ENCODE assay signal across 15 mouse cellular contexts in the genomic region with DNA sequence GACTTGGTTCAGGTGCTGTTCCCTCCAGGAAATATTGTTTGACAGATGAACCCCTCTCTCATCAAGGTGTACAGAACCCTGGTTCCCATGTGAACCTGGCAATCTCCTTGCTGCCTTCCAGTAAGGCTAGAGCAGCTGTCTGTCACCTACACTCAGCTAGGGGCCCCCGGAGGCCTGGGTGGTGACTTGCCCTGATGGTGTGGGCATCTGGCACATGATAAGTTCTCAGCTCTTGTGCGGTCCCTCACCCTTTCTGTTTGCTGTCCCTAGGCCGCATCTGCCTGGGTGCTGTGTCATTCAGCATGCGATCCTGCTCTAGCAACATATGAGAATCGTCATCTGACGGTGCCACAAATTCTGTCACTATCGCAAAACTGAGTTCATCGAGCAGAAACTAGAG.
DNase-seq lines count a peak whose midpoint lies in the region; ATAC-seq and TF ChIP-seq lines count a peak whose summit lies in the region.
"Had no signal": no experiment of that assay in that cellular context is flagged by ENCODE, and none has a peak within 500 bp of the region (broad histone marks: within the 10 kb centered on the region; RNA-seq: fewer than 3 reads in every experiment).

No protein-coding gene starts in this region.

- no peak overlapping the region for H3K9ac ChIP-seq in lung, embryonic 14.5 days
- no peak overlapping the region for H3K9ac ChIP-seq in intestine, embryonic 16.5 days (ENCODE audit: low read depth, low read length)
- H3K9ac ChIP-seq: neural tube, embryonic 12.5 days had no signal

- ATAC-seq in lung, embryonic 14.5 days (ENCODE audit: insufficient read depth): no peak
- ATAC-seq in intestine, embryonic 16.5 days: peak; percentile 84
- peak; percentile 69 for ATAC-seq in megakaryocyte progenitor cell, adult 5-6 weeks (replicated peaks; ENCODE audit: poor library complexity)
- ATAC-seq: forebrain, embryonic 14.5 days; inflammation-experienced regulatory T-cells, adult 6 months had no signal

- H3K27me3 ChIP-seq in lung, embryonic 14.5 days (ENCODE audit: insufficient read depth, low read length): no peaks in the 10 kb centered on the region
- H3K27me3 ChIP-seq in intestine, embryonic 16.5 days (replicated peaks; ENCODE audit: control insufficient read depth, insufficient read depth, low read length): no peaks in the 10 kb centered on the region
- no peaks in the 10 kb centered on the region for H3K27me3 ChIP-seq in hindbrain, embryonic 10.5 days (ENCODE audit: insufficient read depth, poor library complexity, severe bottlenecking)
- H3K27me3 ChIP-seq: neural tube, embryonic 12.5 days had no signal

- DNase-seq in lung, embryonic 14.5 days: peak; percentile 17
- no peak for DNase-seq in lung, postnatal 25 days (ENCODE audit: low spot score)
- peak; percentile 77 for DNase-seq in c-Kit-negative CD71-positive TER-119-positive erythroid progenitor cells, embryonic 14.5 days (ENCODE audit: low read depth, low spot score)
- no peak for DNase-seq in hindbrain, embryonic 10.5 days (ENCODE audit: low spot score)
- DNase-seq in frontal cortex, postnatal 25 days (ENCODE audit: low spot score in 2 of 2): no peak
- DNase-seq: cerebellum, adult 8-10 months; kidney, postnatal 14 days; lung, adult 18-20 months; right cerebral cortex, postnatal 25 days; thymus, postnatal 36 days had no signal

- no peaks in the 10 kb centered on the region for H3K9me3 ChIP-seq in lung, embryonic 14.5 days (ENCODE audit: low read depth, low read length)
- H3K9me3 ChIP-seq in intestine, embryonic 16.5 days (ENCODE audit: control insufficient read depth, low read length): no peaks in the 10 kb centered on the region
- no peaks in the 10 kb centered on the region for H3K9me3 ChIP-seq in hindbrain, embryonic 10.5 days
- H3K9me3 ChIP-seq: neural tube, embryonic 12.5 days had no signal

- no peak for TF ChIP-seq CTCF in lung, embryonic 14.5 days (IDR thresholded peaks at IDR 0.05; ENCODE audit: low read depth)

- H3K4me2 ChIP-seq in lung, embryonic 14.5 days: no peak overlapping the region
- no peak overlapping the region for H3K4me2 ChIP-seq in intestine, embryonic 16.5 days (ENCODE audit: low read depth, low read length)
- H3K4me2 ChIP-seq: neural tube, embryonic 12.5 days had no signal

- no peak overlapping the region for H3K4me3 ChIP-seq in lung, embryonic 14.5 days (ENCODE audit: low read depth, low read length)
- H3K4me3 ChIP-seq in intestine, embryonic 16.5 days (ENCODE audit: low read length): no peak overlapping the region
- no peak overlapping the region for H3K4me3 ChIP-seq in hindbrain, embryonic 10.5 days
- H3K4me3 ChIP-seq: neural tube, embryonic 12.5 days had no signal

- H3K36me3 ChIP-seq in lung, embryonic 14.5 days (ENCODE audit: insufficient read depth): no peaks in the 10 kb centered on the region
- H3K36me3 ChIP-seq in intestine, embryonic 16.5 days (ENCODE audit: control insufficient read depth, insufficient read depth, low read length): no peaks in the 10 kb centered on the region
- no peaks in the 10 kb centered on the region for H3K36me3 ChIP-seq in hindbrain, embryonic 10.5 days
- H3K36me3 ChIP-seq: neural tube, embryonic 12.5 days had no signal

- no peaks in the 10 kb centered on the region for H3K4me1 ChIP-seq in lung, embryonic 14.5 days (ENCODE audit: insufficient read depth)
- H3K4me1 ChIP-seq in intestine, embryonic 16.5 days (ENCODE audit: control insufficient read depth, insufficient read depth, low read length): no peaks in the 10 kb centered on the region
- no peaks in the 10 kb centered on the region for H3K4me1 ChIP-seq in hindbrain, embryonic 10.5 days (replicated peaks)
- H3K4me1 ChIP-seq: neural tube, embryonic 12.5 days had no signal

- WGBS in lung, embryonic 14.5 days: 68% methylated on average over 8 of the region's 8 CpGs
- 87% methylated on average over 8 of the region's 8 CpGs for WGBS in intestine, embryonic 16.5 days
- WGBS in hindbrain, embryonic 10.5 days: 95% methylated on average over 8 of the region's 8 CpGs

- peak overlapping the region; percentile 21; the same call in 1 of the 2 replicates for H3K27ac ChIP-seq in lung, embryonic 14.5 days (ENCODE audit: low read depth)
- no peak overlapping the region for H3K27ac ChIP-seq in intestine, embryonic 16.5 days (ENCODE audit: low read length)
- no peak overlapping the region for H3K27ac ChIP-seq in hindbrain, embryonic 10.5 days
- H3K27ac ChIP-seq: neural tube, embryonic 12.5 days had no signal

Comparison
In these comparisons a context has a peak if more than half of its experiments do, and no peak if none do; other contexts are left out.
1. DNase-seq: peak in lung, embryonic 14.5 days (single experiment) and c-Kit-negative CD71-positive TER-119-positive erythroid progenitor cells, embryonic 14.5 days (single experiment); none in lung, postnatal 25 days (single experiment), hindbrain, embryonic 10.5 days (single experiment) and frontal cortex, postnatal 25 days (0 of 2).